In genomic region chr4:108332041-108332440, GRCm38 (mm10) we compare ENCODE assay signal across 17 mouse cellular contexts. TPM values are rescaled to one million over a fixed set of nuclear protein-coding genes. Genes with fewer than 3 reads are reported as not detected.
A peak's percentile ranks its signal among the peaks of the same experiment; 100 is the strongest.
DNase-seq lines count a peak whose midpoint lies in the region; ATAC-seq and TF ChIP-seq lines count a peak whose summit lies in the region.
"Had no signal": no experiment of that assay in that cellular context is flagged by ENCODE, and none has a peak within 500 bp of the region (broad histone marks: within the 10 kb centered on the region; RNA-seq: fewer than 3 reads in every experiment).

No protein-coding gene starts in this region.

- no peaks in the 10 kb centered on the region for H3K9me3 ChIP-seq in heart, postnatal 0 days (replicated peaks; ENCODE audit: control insufficient read depth, low read length)
- H3K9me3 ChIP-seq in liver, embryonic 13.5 days (replicated peaks) = no peaks in the 10 kb centered on the region
- no peaks in the 10 kb centered on the region for H3K9me3 ChIP-seq in stomach, postnatal 0 days (ENCODE audit: control insufficient read depth, low read length)
- H3K9me3 ChIP-seq: embryonic facial prominence, embryonic 13.5 days; limb, embryonic 12.5 days had no signal

- intact Hi-C loops in heart, adult 2 months (cut with DNase I) = no loop called here

- no peak overlapping the region for H3K9ac ChIP-seq in heart, postnatal 0 days (replicated peaks; ENCODE audit: low read depth, low read length)
- no peak overlapping the region for H3K9ac ChIP-seq in heart, adult 2 months (ENCODE audit: low read depth, low read length)
- H3K9ac ChIP-seq in liver, embryonic 13.5 days = no peak overlapping the region
- no peak overlapping the region for H3K9ac ChIP-seq in stomach, postnatal 0 days (ENCODE audit: low read length)
- H3K9ac ChIP-seq: embryonic facial prominence, embryonic 13.5 days; limb, embryonic 12.5 days had no signal

- H3K27ac ChIP-seq in heart, postnatal 0 days (ENCODE audit: low read depth) = peak overlapping the region; percentile 75
- H3K27ac ChIP-seq in heart, adult 2 months = no peak overlapping the region
- H3K27ac ChIP-seq in liver, embryonic 13.5 days = peak overlapping the region; percentile 15; the same call in 1 of the 2 replicates
- 0 out of 2 replicates have a peak overlapping the region, but pooled peaks have one; percentile 24 for H3K27ac ChIP-seq in stomach, postnatal 0 days (replicated peaks)
- H3K27ac ChIP-seq: embryonic facial prominence, embryonic 13.5 days; limb, embryonic 12.5 days had no signal

- peaks cover 10% of the 10 kb centered on the region for H3K36me3 ChIP-seq in heart, postnatal 0 days (replicated peaks; ENCODE audit: control insufficient read depth, insufficient read depth, low read length)
- peaks cover 6% of the 10 kb centered on the region for H3K36me3 ChIP-seq in heart, adult 2 months (ENCODE audit: control insufficient read depth, insufficient read depth, low read length)
- peaks cover 52% of the 10 kb centered on the region for H3K36me3 ChIP-seq in liver, embryonic 13.5 days
- H3K36me3 ChIP-seq in stomach, postnatal 0 days (ENCODE audit: control insufficient read depth, insufficient read depth, low read length) = no peaks in the 10 kb centered on the region

- H3K79me2 ChIP-seq in heart, adult 2 months (replicated peaks; ENCODE audit: control insufficient read depth, insufficient read depth, low read length) = no peaks in the 10 kb centered on the region

- ATAC-seq in heart, postnatal 0 days (ENCODE audit: insufficient read depth, low read depth) = no peak
- no peak for ATAC-seq in liver, embryonic 13.5 days (ENCODE audit: low read depth)
- ATAC-seq in stomach, postnatal 0 days (ENCODE audit: low FRiP score, low TSS enrichment) = no peak
- no peak for ATAC-seq in granulocyte monocyte progenitor cell, adult 5-6 weeks (replicated peaks; ENCODE audit: poor library complexity, severe bottlenecking)
- ATAC-seq: forebrain, embryonic 16.5 days had no signal

- no peak for DNase-seq in heart, postnatal 0 days (ENCODE audit: low spot score)
- no peak for DNase-seq in heart, adult 2 months
- DNase-seq in liver, embryonic 13.5 days = no peak
- no peak for DNase-seq in liver
- peak; percentile 38 to 48 for DNase-seq in kidney, postnatal 36 days
- DNase-seq in stomach, postnatal 0 days (ENCODE audit: low spot score) = no peak
- DNase-seq: adrenal gland, postnatal 25 days; cerebellum, adult 8-10 months had no signal

- TF ChIP-seq EP300 in heart, postnatal 0 days (IDR thresholded peaks at IDR 0.05; ENCODE audit: low read depth) = no peak
- TF ChIP-seq EP300 in heart, adult 2 months (IDR thresholded peaks at IDR 0.05; ENCODE audit: insufficient read depth, low read depth, low read length) = no peak
- no peak for TF ChIP-seq EP300 in stomach, postnatal 0 days (optimal IDR thresholded peaks at IDR 0.05)

- peaks cover 21% of the 10 kb centered on the region for H3K4me1 ChIP-seq in heart, postnatal 0 days (ENCODE audit: control insufficient read depth, insufficient read depth)
- H3K4me1 ChIP-seq in heart, adult 2 months (ENCODE audit: control insufficient read depth, insufficient read depth, low read length) = peaks cover 3% of the 10 kb centered on the region
- peaks cover 44% of the 10 kb centered on the region for H3K4me1 ChIP-seq in liver, embryonic 13.5 days (replicated peaks)
- 0 out of 2 replicates have a peak, but pooled peaks cover 1% of the 10 kb centered on the region for H3K4me1 ChIP-seq in stomach, postnatal 0 days (replicated peaks; ENCODE audit: control insufficient read depth, insufficient read depth)

- H3K4me2 ChIP-seq in heart, postnatal 0 days (ENCODE audit: low read depth, low read length) = peak overlapping the region; percentile 6; the same call in 1 of the 2 replicates
- H3K4me2 ChIP-seq in liver, embryonic 13.5 days = no peak overlapping the region
- no peak overlapping the region for H3K4me2 ChIP-seq in stomach, postnatal 0 days (replicated peaks; ENCODE audit: low read depth)
- H3K4me2 ChIP-seq: embryonic facial prominence, embryonic 13.5 days; limb, embryonic 12.5 days had no signal

- WGBS in heart, postnatal 0 days = 30% methylated on average over 9 of the region's 9 CpGs
- 63% methylated on average over 9 of the region's 9 CpGs for WGBS in heart, adult 2 months
- WGBS in liver, embryonic 13.5 days (ENCODE audit: insufficient replicate concordance) = 80% methylated on average over 9 of the region's 9 CpGs
- 72% methylated on average over 9 of the region's 9 CpGs for WGBS in stomach, postnatal 0 days

- no peak for TF ChIP-seq CTCF in heart, postnatal 0 days (IDR thresholded peaks at IDR 0.05; ENCODE audit: low read depth)
- no peak for TF ChIP-seq CTCF in heart, adult 2 months (IDR thresholded peaks at IDR 0.05)
- no peak for TF ChIP-seq CTCF in stomach, postnatal 0 days (IDR thresholded peaks at IDR 0.05; ENCODE audit: low read depth)

- H3K27me3 ChIP-seq in heart, postnatal 0 days (ENCODE audit: control insufficient read depth, insufficient read depth, low read length) = no peaks in the 10 kb centered on the region
- no peaks in the 10 kb centered on the region for H3K27me3 ChIP-seq in heart, adult 2 months (ENCODE audit: control insufficient read depth, insufficient read depth, low read length)
- no peaks in the 10 kb centered on the region for H3K27me3 ChIP-seq in liver, embryonic 13.5 days
- no peaks in the 10 kb centered on the region for H3K27me3 ChIP-seq in stomach, postnatal 0 days (ENCODE audit: control insufficient read depth, insufficient read depth, low read length)
- H3K27me3 ChIP-seq: embryonic facial prominence, embryonic 13.5 days; limb, embryonic 12.5 days had no signal

- no peak for TF ChIP-seq POLR2A in heart, adult 2 months (IDR thresholded peaks at IDR 0.05; ENCODE audit: insufficient read depth, low read depth, low read length)

- H3K4me3 ChIP-seq in heart, postnatal 0 days (ENCODE audit: low read depth, low read length) = no peak overlapping the region
- H3K4me3 ChIP-seq in heart, adult 2 months = no peak overlapping the region
- H3K4me3 ChIP-seq in liver, embryonic 13.5 days (replicated peaks) = no peak overlapping the region
- no peak overlapping the region for H3K4me3 ChIP-seq in stomach, postnatal 0 days (ENCODE audit: low read depth, low read length)
- H3K4me3 ChIP-seq: embryonic facial prominence, embryonic 13.5 days; limb, embryonic 12.5 days had no signal

RNA-seq across cellular contexts. Expression of gene Coa7, which starts 4.1 kb away (rescaled TPM):
- 26.0 and 41.8 TPM in 2 replicates for total RNA-seq in heart, postnatal 0 days (2014; rRNA removed; ENCODE audit: low replicate concordance)
- 61.7 and 63.8 TPM in 2 replicates for polyA plus RNA-seq in heart, postnatal 0 days (2015; fragmentation: Nextera tagmentation; extraction: Ambion mirVana)
- 10 to 100 TPM; 29.5 to 40.1 TPM for total RNA-seq in heart, adult 2 months (2021)
- polyA plus RNA-seq in heart, adult 2 months (2012; rRNA removed) = 11.1 and 17.6 TPM in 2 replicates
- 30.8 and 32.6 TPM in 2 replicates for polyA plus RNA-seq in liver, embryonic 13.5 days (2015; fragmentation: Nextera tagmentation; extraction: Ambion mirVana)
- 59.3 and 62.3 TPM in 2 replicates for polyA plus RNA-seq in stomach, postnatal 0 days (2015; fragmentation: Nextera tagmentation; extraction: Ambion mirVana)
- 5.2 and 17.3 TPM in 2 replicates for total RNA-seq in granulocyte monocyte progenitor cell, adult 5-6 weeks (2014; fragmentation: Nextera tagmentation)
- total RNA-seq in granulocyte monocyte progenitor cell, adult 5-6 weeks (2017) = 13.0 and 25.6 TPM in 2 replicates

RNA-seq across cellular contexts. Expression of gene Zyg11b, which starts 31.1 kb away (rescaled TPM):
- total RNA-seq in heart, postnatal 0 days (2014; rRNA removed; ENCODE audit: low replicate concordance) = 25.2 and 30.3 TPM in 2 replicates
- polyA plus RNA-seq in heart, postnatal 0 days (2015; fragmentation: Nextera tagmentation; extraction: Ambion mirVana) = 5.6 and 6.5 TPM in 2 replicates
- 10 to 100 TPM; 34.8 to 39.1 TPM for total RNA-seq in heart, adult 2 months (2021)
- polyA plus RNA-seq in heart, adult 2 months (2012; rRNA removed) = 10.9 and 24.2 TPM in 2 replicates
- polyA plus RNA-seq in liver, embryonic 13.5 days (2015; fragmentation: Nextera tagmentation; extraction: Ambion mirVana) = 2.1 and 2.7 TPM in 2 replicates
- 4.3 and 4.7 TPM in 2 replicates for polyA plus RNA-seq in stomach, postnatal 0 days (2015; fragmentation: Nextera tagmentation; extraction: Ambion mirVana)
- 11.6 and 17.4 TPM in 2 replicates for total RNA-seq in granulocyte monocyte progenitor cell, adult 5-6 weeks (2014; fragmentation: Nextera tagmentation)
- total RNA-seq in granulocyte monocyte progenitor cell, adult 5-6 weeks (2017) = 20.8 and 20.9 TPM in 2 replicates

RNA-seq across cellular contexts. Expression of gene Shisal2a, which starts 51.1 kb away (rescaled TPM):
- 2.2 TPM in 1 of 2 replicates, not detected in the other for total RNA-seq in heart, postnatal 0 days (2014; rRNA removed; ENCODE audit: low replicate concordance)
- polyA plus RNA-seq in heart, postnatal 0 days (2015; fragmentation: Nextera tagmentation; extraction: Ambion mirVana) = 1.4 and 2.0 TPM in 2 replicates
- total RNA-seq in heart, adult 2 months (2021) = not detected
- polyA plus RNA-seq in heart, adult 2 months (2012; rRNA removed) = not detected in 2 replicates
- 0.20 and 0.53 TPM in 2 replicates for polyA plus RNA-seq in liver, embryonic 13.5 days (2015; fragmentation: Nextera tagmentation; extraction: Ambion mirVana)
- polyA plus RNA-seq in stomach, postnatal 0 days (2015; fragmentation: Nextera tagmentation; extraction: Ambion mirVana) = 4.5 and 4.9 TPM in 2 replicates
- total RNA-seq in granulocyte monocyte progenitor cell, adult 5-6 weeks (2014; fragmentation: Nextera tagmentation) = not detected in 2 replicates
- total RNA-seq in granulocyte monocyte progenitor cell, adult 5-6 weeks (2017) = not detected in 2 replicates
- total RNA-seq: gastrocnemius, postnatal 4 days; hematopoietic stem cell, adult 5-6 weeks; layer of hippocampus, adult 8-10 months; left cerebral cortex, adult 8-10 months had no signal
- polyA plus RNA-seq: spleen, adult 2 months had no signal

Comparison
In these comparisons a context has a peak if more than half of its experiments do, and no peak if none do; other contexts are left out.
1. DNase-seq: peak in kidney, postnatal 36 days (2 of 2); none in heart, postnatal 0 days (single experiment), heart, adult 2 months (0 of 2), liver, embryonic 13.5 days (single experiment), liver (single experiment) and stomach, postnatal 0 days (single experiment).